Mouse (Mus musculus): ENCODE measurements around the gene Them5. TPM values are rescaled to one million over a fixed set of nuclear protein-coding genes. Genes with fewer than 3 reads are reported as not detected.

Them5 gene
- polyA plus RNA-seq, 1 experiment from 2014 or later = 0.86 TPM

GRCm38 (mm10) chr3:94366761-94367160 lies 24.9 kb downstream of the Them5 start:
- H3K27ac ChIP-seq (ENCODE audit: low read depth, low read length) = no peak overlapping the region
- H3K36me3 ChIP-seq (ENCODE audit: control insufficient read depth, insufficient read depth, low read length) = no peaks in the 10 kb centered on the region
- DNase-seq (ENCODE audit: low spot score) = peak; percentile 90
- no peak overlapping the region for H3K9ac ChIP-seq (ENCODE audit: low read length)
- H3K4me1 ChIP-seq (ENCODE audit: control insufficient read depth, insufficient read depth, low read length) = peaks cover 5% of the 10 kb centered on the region
- 22% methylated on average over 3 of the region's 3 CpGs for WGBS
- no peak overlapping the region for H3K4me3 ChIP-seq (ENCODE audit: low read depth, low read length)
- H3K4me2 ChIP-seq (ENCODE audit: low read length) = no peak overlapping the region
- peak; percentile 51 for ATAC-seq
- no peaks in the 10 kb centered on the region for H3K9me3 ChIP-seq (replicated peaks; ENCODE audit: control insufficient read depth, low read length)
- peaks cover 11% of the 10 kb centered on the region; the same call in 1 of the 2 replicates for H3K27me3 ChIP-seq (replicated peaks; ENCODE audit: control insufficient read depth, insufficient read depth, low read length)

DNA sequence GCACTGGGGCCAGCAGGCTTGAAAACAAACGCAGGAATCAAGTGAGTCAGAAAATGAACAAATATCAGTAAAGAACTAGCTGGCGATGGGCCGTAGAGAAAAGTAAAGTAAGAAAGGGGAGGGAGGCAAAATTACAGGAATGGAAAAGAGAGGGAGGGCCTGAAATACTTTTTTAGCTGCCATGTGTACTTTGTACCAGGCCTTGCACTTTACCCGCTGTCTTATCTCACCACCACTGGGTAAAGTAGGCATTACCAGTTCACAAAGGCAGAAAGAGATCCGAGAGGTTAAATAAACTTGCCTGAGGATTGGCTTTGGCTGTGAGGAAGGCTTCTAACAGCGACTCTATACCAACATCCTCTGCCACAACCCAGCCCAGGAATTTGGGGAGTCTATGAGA lies 25.6 kb downstream of the Them5 start:
- WGBS = 92% methylated on average over 6 of the region's 6 CpGs
- Histone ChIP-seq H3K9me3 (replicated peaks; ENCODE audit: control insufficient read depth, low read length) (no peaks in the 10 kb centered on the region), H3K27ac (ENCODE audit: low read depth, low read length) (no peak overlapping the region), H3K36me3 (ENCODE audit: control insufficient read depth, insufficient read depth, low read length) (no peaks in the 10 kb centered on the region), H3K9ac (ENCODE audit: low read length) (no peak overlapping the region), H3K27me3 (replicated peaks; ENCODE audit: control insufficient read depth, insufficient read depth, low read length) (peaks cover 6% of the 10 kb centered on the region; the same call in 1 of the 2 replicates), H3K4me3 (ENCODE audit: low read depth, low read length) (no peak overlapping the region), H3K4me2 (ENCODE audit: low read length) (no peak overlapping the region), H3K4me1 (ENCODE audit: control insufficient read depth, insufficient read depth, low read length) (peaks cover 10% of the 10 kb centered on the region)
- DNase-seq (ENCODE audit: low spot score) (no peak), ATAC-seq (no peak)

- Histone ChIP-seq H3K4me1 (ENCODE audit: control insufficient read depth, insufficient read depth, low read length) (peaks cover 17% of the 10 kb centered on the region), H3K36me3 (ENCODE audit: control insufficient read depth, insufficient read depth, low read length) (no peaks in the 10 kb centered on the region), H3K4me3 (ENCODE audit: low read depth, low read length) (no peak overlapping the region), H3K9ac (ENCODE audit: low read length) (no peak overlapping the region), H3K27ac (ENCODE audit: low read depth, low read length) (no peak overlapping the region), H3K27me3 (replicated peaks; ENCODE audit: control insufficient read depth, insufficient read depth, low read length) (no peaks in the 10 kb centered on the region), H3K4me2 (ENCODE audit: low read length) (no peak overlapping the region), H3K9me3 (replicated peaks; ENCODE audit: control insufficient read depth, low read length) (no peaks in the 10 kb centered on the region)
- no peak for DNase-seq (ENCODE audit: low spot score)
- 75% methylated on average over 6 of the region's 6 CpGs for WGBS
- no peak for ATAC-seq
Observed at GRCm38 (mm10) chr3:94368631-94369030, 26.7 kb downstream of the Them5 start.

DNA sequence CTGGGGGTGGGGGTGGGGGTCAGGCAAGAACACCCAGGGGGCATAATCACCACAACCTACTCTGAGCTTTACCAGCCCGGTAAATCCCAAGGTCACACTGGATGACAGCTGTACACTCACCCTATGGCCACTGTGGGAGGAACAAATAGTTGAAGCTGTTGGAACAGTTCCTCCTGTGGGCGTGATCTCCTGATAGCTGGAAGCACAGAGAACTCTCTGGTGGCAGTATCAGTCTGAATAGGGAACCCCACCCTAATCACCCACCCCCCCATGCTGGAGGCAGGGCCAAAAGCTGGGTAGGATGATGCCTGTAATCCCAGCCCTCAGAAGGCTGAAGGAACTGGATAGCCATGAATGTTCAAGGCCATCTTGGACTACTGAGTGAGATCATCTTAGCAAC lies 27.8 kb downstream of the Them5 start:
- no peak overlapping the region for H3K4me3 ChIP-seq (ENCODE audit: low read depth, low read length)
- no peak overlapping the region for H3K4me2 ChIP-seq (ENCODE audit: low read length)
- H3K36me3 ChIP-seq (ENCODE audit: control insufficient read depth, insufficient read depth, low read length) = no peaks in the 10 kb centered on the region
- peaks cover 23% of the 10 kb centered on the region for H3K4me1 ChIP-seq (ENCODE audit: control insufficient read depth, insufficient read depth, low read length)
- no peak overlapping the region for H3K27ac ChIP-seq (ENCODE audit: low read depth, low read length)
- H3K9me3 ChIP-seq (replicated peaks; ENCODE audit: control insufficient read depth, low read length) = no peaks in the 10 kb centered on the region
- WGBS = 69% methylated on average over 2 of the region's 2 CpGs
- no peaks in the 10 kb centered on the region for H3K27me3 ChIP-seq (replicated peaks; ENCODE audit: control insufficient read depth, insufficient read depth, low read length)
- no peak for ATAC-seq
- H3K9ac ChIP-seq (ENCODE audit: low read length) = no peak overlapping the region
- DNase-seq (ENCODE audit: low spot score) = no peak

DNA sequence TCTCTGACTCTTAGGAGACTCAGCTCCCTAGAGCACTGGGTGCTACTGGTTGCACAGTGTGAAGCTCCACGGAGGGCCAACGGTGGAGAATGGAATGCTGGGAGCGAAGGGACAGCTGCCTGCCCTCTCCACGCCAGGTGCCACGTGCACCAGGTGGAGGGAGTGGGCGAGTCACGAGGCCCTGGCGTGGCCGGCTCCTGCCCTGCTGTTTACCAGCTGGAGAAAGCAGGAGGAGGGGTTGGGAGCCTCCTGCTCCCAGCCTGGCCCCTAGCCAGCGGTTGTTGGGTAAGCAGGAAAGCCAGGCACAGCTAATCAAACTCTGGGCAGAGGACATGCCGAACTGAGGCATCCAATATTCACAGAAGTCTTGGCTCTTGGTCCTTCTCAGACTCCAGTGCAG lies 29.7 kb downstream of the Them5 start:
- ATAC-seq = peak; percentile 58
- Histone ChIP-seq H3K36me3 (ENCODE audit: control insufficient read depth, insufficient read depth, low read length) (no peaks in the 10 kb centered on the region), H3K27me3 (replicated peaks; ENCODE audit: control insufficient read depth, insufficient read depth, low read length) (no peaks in the 10 kb centered on the region), H3K9me3 (replicated peaks; ENCODE audit: control insufficient read depth, low read length) (no peaks in the 10 kb centered on the region), H3K4me1 (ENCODE audit: control insufficient read depth, insufficient read depth, low read length) (peaks cover 23% of the 10 kb centered on the region), H3K9ac (ENCODE audit: low read length) (peak overlapping the region; percentile 29; the same call in 1 of the 2 replicates), H3K4me2 (ENCODE audit: low read length) (peak overlapping the region; percentile 38), H3K4me3 (ENCODE audit: low read depth, low read length) (no peak overlapping the region), H3K27ac (ENCODE audit: low read depth, low read length) (peak overlapping the region; percentile 39; the same call in 1 of the 2 replicates)
- DNase-seq (ENCODE audit: low spot score) = peak; percentile 82
- WGBS = 3% methylated on average over 11 of the region's 11 CpGs

DNA sequence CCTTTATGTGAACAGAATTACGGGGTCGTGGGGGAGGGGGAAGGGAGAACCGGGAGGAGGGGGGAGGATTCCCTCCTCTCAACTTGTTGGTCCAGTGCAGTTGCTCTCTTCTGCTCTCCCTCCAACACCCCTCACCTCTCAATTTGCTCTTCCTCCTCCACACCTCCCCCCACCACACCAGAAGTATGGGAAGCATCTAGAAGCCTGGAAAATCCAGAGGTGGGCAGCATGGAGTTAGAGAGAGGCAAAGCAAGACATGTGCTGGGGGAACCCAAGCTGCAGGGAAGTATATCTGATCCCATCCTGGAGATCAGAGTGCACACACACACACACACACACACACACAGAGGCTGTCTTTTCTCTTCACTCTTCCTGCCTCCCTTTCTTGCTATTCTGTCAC lies 30.1 kb downstream of the Them5 start:
- Histone ChIP-seq H3K4me2 (ENCODE audit: low read length) (peak overlapping the region; percentile 38), H3K36me3 (ENCODE audit: control insufficient read depth, insufficient read depth, low read length) (no peaks in the 10 kb centered on the region), H3K4me1 (ENCODE audit: control insufficient read depth, insufficient read depth, low read length) (peaks cover 23% of the 10 kb centered on the region), H3K9ac (ENCODE audit: low read length) (peak overlapping the region; percentile 29; the same call in 1 of the 2 replicates), H3K9me3 (replicated peaks; ENCODE audit: control insufficient read depth, low read length) (no peaks in the 10 kb centered on the region), H3K4me3 (ENCODE audit: low read depth, low read length) (no peak overlapping the region), H3K27ac (ENCODE audit: low read depth, low read length) (no peak overlapping the region), H3K27me3 (replicated peaks; ENCODE audit: control insufficient read depth, insufficient read depth, low read length) (no peaks in the 10 kb centered on the region)
- 0% methylated on average over 2 of the region's 3 CpGs for WGBS
- peak; percentile 11; the same call in 1 of the 2 replicates for ATAC-seq
- no peak for DNase-seq (ENCODE audit: low spot score)

- H3K4me2 ChIP-seq (ENCODE audit: low read length) = peak within 1 kb of the TSS; percentile 43
- H3K4me3 ChIP-seq (ENCODE audit: low read depth, low read length) = peak within 1 kb of the TSS; percentile 9
- H3K9ac ChIP-seq (ENCODE audit: low read length) = peak within 1 kb of the TSS; percentile 30
- DNase-seq (ENCODE audit: low spot score) (no peak), ATAC-seq (peak; percentile 11; the same call in 1 of the 2 replicates)
- H3K27me3 ChIP-seq (replicated peaks; ENCODE audit: control insufficient read depth, insufficient read depth, low read length) = no peaks in the 10 kb centered on the region
- H3K27ac ChIP-seq (ENCODE audit: low read depth, low read length) = peak within 1 kb of the TSS; percentile 39; the same call in 1 of the 2 replicates
- peaks cover 23% of the 10 kb centered on the region for H3K4me1 ChIP-seq (ENCODE audit: control insufficient read depth, insufficient read depth, low read length)
- no peaks in the 10 kb centered on the region for H3K36me3 ChIP-seq (ENCODE audit: control insufficient read depth, insufficient read depth, low read length)
- H3K9me3 ChIP-seq (replicated peaks; ENCODE audit: control insufficient read depth, low read length) = no peaks in the 10 kb centered on the region
- 6% methylated on average over 5 of the region's 5 CpGs for WGBS
Observed at GRCm38 (mm10) chr3:94372641-94373040, 30.7 kb downstream of the Them5 start, which contains the start of gene Rorc. Rorc (plus strand) TSS chr3:94372794.

GRCm38 (mm10) chr3:94373090-94373489 lies 31.2 kb downstream of the Them5 start:
- Histone ChIP-seq H3K27ac (ENCODE audit: low read depth, low read length) (no peak overlapping the region), H3K9ac (ENCODE audit: low read length) (peak overlapping the region; percentile 30), H3K4me3 (ENCODE audit: low read depth, low read length) (peak overlapping the region; percentile 9; the same call in 1 of the 2 replicates), H3K4me2 (ENCODE audit: low read length) (peak overlapping the region; percentile 43), H3K27me3 (replicated peaks; ENCODE audit: control insufficient read depth, insufficient read depth, low read length) (no peaks in the 10 kb centered on the region), H3K36me3 (ENCODE audit: control insufficient read depth, insufficient read depth, low read length) (no peaks in the 10 kb centered on the region), H3K4me1 (ENCODE audit: control insufficient read depth, insufficient read depth, low read length) (peaks cover 23% of the 10 kb centered on the region), H3K9me3 (replicated peaks; ENCODE audit: control insufficient read depth, low read length) (no peaks in the 10 kb centered on the region)
- DNase-seq (ENCODE audit: low spot score) (peak; percentile 22), ATAC-seq (peak; percentile 47)
- WGBS = 5% methylated on average over 10 of the region's 10 CpGs

- peak overlapping the region; percentile 25; the same call in 1 of the 2 replicates for H3K9ac ChIP-seq (ENCODE audit: low read length)
- no peaks in the 10 kb centered on the region for H3K9me3 ChIP-seq (replicated peaks; ENCODE audit: control insufficient read depth, low read length)
- H3K4me1 ChIP-seq (ENCODE audit: control insufficient read depth, insufficient read depth, low read length) = peaks cover 23% of the 10 kb centered on the region
- 0% methylated on average over 5 of the region's 5 CpGs for WGBS
- no peak overlapping the region for H3K27ac ChIP-seq (ENCODE audit: low read depth, low read length)
- DNase-seq (ENCODE audit: low spot score) (peak; percentile 52), ATAC-seq (peak; percentile 45)
- H3K4me3 ChIP-seq (ENCODE audit: low read depth, low read length) = peak overlapping the region; percentile 6; the same call in 1 of the 2 replicates
- H3K36me3 ChIP-seq (ENCODE audit: control insufficient read depth, insufficient read depth, low read length) = no peaks in the 10 kb centered on the region
- no peaks in the 10 kb centered on the region for H3K27me3 ChIP-seq (replicated peaks; ENCODE audit: control insufficient read depth, insufficient read depth, low read length)
- H3K4me2 ChIP-seq (ENCODE audit: low read length) = peak overlapping the region; percentile 43
Observed at GRCm38 (mm10) chr3:94373597-94374011, 31.7 kb downstream of the Them5 start.
